Mouse (Mus musculus) cerebellum, postnatal 4 days (tissue): ENCODE measurements around the gene Rfxap.

Source experiments
- DNase-seq, 2 experiments: peaks; one replicate each; pipeline ENCODE4 v3.0.0; 2022; ENCODE audit warnings: low spot score in 2 of 2, mixed read lengths in 1 of 2

Gene Rfxap

GRCm38 (mm10) chr3:54807666-54808217, at the start of gene Rfxap:
Gene Rfxap (minus strand): TSS chr3:54807791.
- peak; percentile 91 to 97 for DNase-seq

- DNase-seq, result no peak
Observed at GRCm38 (mm10) chr3:54835421-54835820, 27.8 kb upstream of the Rfxap start.

GRCm38 (mm10) chr3:54832491-54832890, 24.9 kb upstream of the Rfxap start:
- no peak for DNase-seq

GRCm38 (mm10) chr3:54822526-54822925, 14.9 kb upstream of the Rfxap start:
- no peak for DNase-seq

GRCm38 (mm10) chr3:54815292-54815691, 7.7 kb upstream of the Rfxap start:
- DNase-seq, result peak in 1 of 2 experiments; percentile 58

GRCm38 (mm10) chr3:54814622-54815021, 7.0 kb upstream of the Rfxap start:
- DNase-seq, result no peak

- no peak for DNase-seq
Observed at GRCm38 (mm10) chr3:54813418-54813988, 5.9 kb upstream of the Rfxap start.

GRCm38 (mm10) chr3:54811616-54812015, 4.0 kb upstream of the Rfxap start:
- no peak for DNase-seq

GRCm38 (mm10) chr3:54809111-54809510, 1.5 kb upstream of the Rfxap start:
- DNase-seq, result no peak

- peak; percentile 30 to 59 for DNase-seq
Observed at GRCm38 (mm10) chr3:54807061-54807661, 430 bp downstream of the Rfxap start.

- no peak for DNase-seq
Observed at GRCm38 (mm10) chr3:54803713-54804112, 3.9 kb downstream of the Rfxap start.

GRCm38 (mm10) chr3:54797211-54797610, 10.4 kb downstream of the Rfxap start:
- peak in 1 of 2 experiments; percentile 52 for DNase-seq

GRCm38 (mm10) chr3:54795806-54796205, 11.8 kb downstream of the Rfxap start:
- no peak for DNase-seq

GRCm38 (mm10) chr3:54795379-54795778, 12.2 kb downstream of the Rfxap start:
- no peak for DNase-seq

GRCm38 (mm10) chr3:54793762-54794161, 13.8 kb downstream of the Rfxap start:
- DNase-seq, result no peak

GRCm38 (mm10) chr3:54791822-54792677, 15.5 kb downstream of the Rfxap start:
- DNase-seq, result no peak

GRCm38 (mm10) chr3:54790601-54791000, 17.0 kb downstream of the Rfxap start:
- DNase-seq, result no peak

GRCm38 (mm10) chr3:54775989-54776631, 31.5 kb downstream of the Rfxap start:
- DNase-seq, result no peak

- no peak for DNase-seq
Observed at GRCm38 (mm10) chr3:54773613-54774012, 34.0 kb downstream of the Rfxap start.

GRCm38 (mm10) chr3:54769349-54770275, 38.0 kb downstream of the Rfxap start:
- no peak for DNase-seq

- no peak for DNase-seq
Observed at GRCm38 (mm10) chr3:54768592-54768991, 39.0 kb downstream of the Rfxap start.
